Mouse (Mus musculus) heart, adult 11 months (tissue): ENCODE data around the gene Erg.
A peak's percentile ranks its signal among the peaks of the same experiment; 100 is the strongest.

Source experiments
- DNase-seq: peaks from one replicate; pipeline ENCODE4 v3.0.0; 2022

Erg gene

GRCm38 (mm10) chr16:95584751-95585528 lies 1.5 kb downstream of the Erg start:
- DNase-seq: no peak

GRCm38 (mm10) chr16:95579289-95579688 lies 7.1 kb downstream of the Erg start:
- no peak for DNase-seq

- peak; percentile 90 for DNase-seq
Observed at GRCm38 (mm10) chr16:95573163-95573562, 13.2 kb downstream of the Erg start.

GRCm38 (mm10) chr16:95570616-95571015 lies 15.8 kb downstream of the Erg start:
- no peak for DNase-seq

GRCm38 (mm10) chr16:95556834-95557233 lies 29.6 kb downstream of the Erg start:
- DNase-seq: no peak

- no peak for DNase-seq
Observed at GRCm38 (mm10) chr16:95553136-95553535, 33.3 kb downstream of the Erg start.

GRCm38 (mm10) chr16:95552495-95552894 lies 33.9 kb downstream of the Erg start:
- DNase-seq: no peak

- DNase-seq: no peak
Observed at GRCm38 (mm10) chr16:95550496-95550895, 35.9 kb downstream of the Erg start.

GRCm38 (mm10) chr16:95544753-95545152 lies 41.6 kb downstream of the Erg start:
- DNase-seq: no peak

- DNase-seq: no peak
Observed at GRCm38 (mm10) chr16:95543471-95543870, 42.9 kb downstream of the Erg start.

GRCm38 (mm10) chr16:95535151-95535550 lies 51.2 kb downstream of the Erg start:
- DNase-seq: no peak

- no peak for DNase-seq
Observed at GRCm38 (mm10) chr16:95532387-95533077, 53.9 kb downstream of the Erg start.

- DNase-seq: peak; percentile 60
Observed at GRCm38 (mm10) chr16:95527561-95527960, 58.8 kb downstream of the Erg start.

- DNase-seq: peak; percentile 76
Observed at GRCm38 (mm10) chr16:95519520-95519919, 66.9 kb downstream of the Erg start.

GRCm38 (mm10) chr16:95506051-95506450 lies 80.3 kb downstream of the Erg start:
- DNase-seq: peak; percentile 60

- peak; percentile 78 for DNase-seq
Observed at GRCm38 (mm10) chr16:95496582-95497300, 89.7 kb downstream of the Erg start.

GRCm38 (mm10) chr16:95494108-95494507 lies 92.3 kb downstream of the Erg start:
- no peak for DNase-seq

- DNase-seq: no peak
Observed at GRCm38 (mm10) chr16:95493336-95493735, 93.1 kb downstream of the Erg start.

GRCm38 (mm10) chr16:95492146-95492545 lies 94.2 kb downstream of the Erg start:
- DNase-seq: no peak

- DNase-seq: peak; percentile 39
Observed at GRCm38 (mm10) chr16:95490386-95490785, 96.0 kb downstream of the Erg start.

GRCm38 (mm10) chr16:95487606-95488351 lies 98.6 kb downstream of the Erg start:
- peak; percentile 43 for DNase-seq

- peak; percentile 86 for DNase-seq
Observed at GRCm38 (mm10) chr16:95481176-95481575, 105.2 kb downstream of the Erg start.

GRCm38 (mm10) chr16:95478558-95478957 lies 107.8 kb downstream of the Erg start:
- no peak for DNase-seq
